Mouse (Mus musculus) layer of hippocampus, adult 11-12 months (tissue): ENCODE measurements at regions not wholly inside any gene's neighbourhood (a gene's known extent, or its start where the extent isn't known, plus 50 kb on each side); places are given as distances from the start of the nearest gene placed in this dataset.

Experiments
- DNase-seq: peaks from one replicate; pipeline ENCODE4 v3.0.0; 2022; ENCODE audit warnings: low spot score

- peak; percentile 32 for DNase-seq
These were observed 59.3 kb upstream of the Zfp770 start for GRCm38 (mm10) chr2:114260397-114261071.

GRCm38 (mm10) chr2:114259539-114259938, 58.3 kb upstream of the Zfp770 start:
- DNase-seq: no peak
